Comparison of ENCODE assay signal across 8 mouse cellular contexts in genomic region chr13:67060161-67060785, GRCm38 (mm10). TPM values are rescaled to one million over a fixed set of nuclear protein-coding genes. Genes with fewer than 3 reads are reported as not detected.
DNase-seq lines count a peak whose midpoint lies in the region; ATAC-seq and TF ChIP-seq lines count a peak whose summit lies in the region.

No protein-coding gene starts in this region.

- ATAC-seq in heart, embryonic 13.5 days (ENCODE audit: extremely low read depth, insufficient number of reproducible peaks, low FRiP score, low TSS enrichment): no peak
- peak; percentile 48; the same call in 1 of the 2 replicates for ATAC-seq in forebrain, embryonic 14.5 days
- peak; percentile 20 for ATAC-seq in limb, embryonic 14.5 days (ENCODE audit: low FRiP score, low read depth)
- peak; percentile 68 for ATAC-seq in neural tube, embryonic 12.5 days (ENCODE audit: low FRiP score, low read depth)

- no peaks in the 10 kb centered on the region for H3K27me3 ChIP-seq in heart, embryonic 13.5 days (replicated peaks)
- H3K27me3 ChIP-seq in forebrain, embryonic 14.5 days (replicated peaks; ENCODE audit: control insufficient read depth, insufficient read depth, low read length): no peaks in the 10 kb centered on the region
- no peaks in the 10 kb centered on the region for H3K27me3 ChIP-seq in limb, embryonic 14.5 days (ENCODE audit: control insufficient read depth, insufficient read depth, low read length)
- H3K27me3 ChIP-seq in neural tube, embryonic 12.5 days (replicated peaks): no peaks in the 10 kb centered on the region

- 4% methylated on average over 12 of the region's 12 CpGs for WGBS in heart, embryonic 13.5 days
- WGBS in forebrain, embryonic 14.5 days: 5% methylated on average over 12 of the region's 12 CpGs
- 3% methylated on average over 12 of the region's 12 CpGs for WGBS in limb, embryonic 14.5 days
- 5% methylated on average over 12 of the region's 12 CpGs for WGBS in neural tube, embryonic 12.5 days

- TF ChIP-seq POLR2A in limb, embryonic 14.5 days (IDR thresholded peaks at IDR 0.05; ENCODE audit: borderline replicate concordance, extremely low read depth, insufficient read depth, insufficient read length): no peak

- no peaks in the 10 kb centered on the region for H3K36me3 ChIP-seq in heart, embryonic 13.5 days
- H3K36me3 ChIP-seq in forebrain, embryonic 14.5 days (ENCODE audit: control insufficient read depth, insufficient read depth, low read length): no peaks in the 10 kb centered on the region
- no peaks in the 10 kb centered on the region for H3K36me3 ChIP-seq in limb, embryonic 14.5 days (ENCODE audit: control insufficient read depth, insufficient read depth, low read length)
- H3K36me3 ChIP-seq in neural tube, embryonic 12.5 days: no peaks in the 10 kb centered on the region

- peak overlapping the region; percentile 92 for H3K4me2 ChIP-seq in heart, embryonic 13.5 days
- H3K4me2 ChIP-seq in forebrain, embryonic 14.5 days (ENCODE audit: low read length): peak overlapping the region; percentile 57
- peak overlapping the region; percentile 71 for H3K4me2 ChIP-seq in limb, embryonic 14.5 days (replicated peaks; ENCODE audit: low read depth, low read length, severe bottlenecking)
- peak overlapping the region; percentile 83 for H3K4me2 ChIP-seq in neural tube, embryonic 12.5 days (replicated peaks)

- H3K27ac ChIP-seq in heart, embryonic 13.5 days (replicated peaks): peak overlapping the region; percentile 89
- peak overlapping the region; percentile 74 for H3K27ac ChIP-seq in forebrain, embryonic 14.5 days (ENCODE audit: low read depth, low read length)
- peak overlapping the region; percentile 77 for H3K27ac ChIP-seq in limb, embryonic 14.5 days (replicated peaks; ENCODE audit: low read depth, low read length)
- H3K27ac ChIP-seq in neural tube, embryonic 12.5 days: no peak overlapping the region

- peak overlapping the region; percentile 79 for H3K4me3 ChIP-seq in heart, embryonic 13.5 days
- H3K4me3 ChIP-seq in forebrain, embryonic 14.5 days (ENCODE audit: low read depth, low read length): peak overlapping the region; percentile 62
- H3K4me3 ChIP-seq in limb, embryonic 14.5 days (replicated peaks; ENCODE audit: low read length): peak overlapping the region; percentile 63
- peak overlapping the region; percentile 72 for H3K4me3 ChIP-seq in neural tube, embryonic 12.5 days

- peaks cover 6% of the 10 kb centered on the region for H3K4me1 ChIP-seq in heart, embryonic 13.5 days
- H3K4me1 ChIP-seq in forebrain, embryonic 14.5 days (ENCODE audit: control insufficient read depth, insufficient read depth, low read length): 0 out of 2 replicates have a peak, but pooled peaks cover 6% of the 10 kb centered on the region
- H3K4me1 ChIP-seq in limb, embryonic 14.5 days (ENCODE audit: control insufficient read depth, insufficient read depth, low read length): peaks cover 4% of the 10 kb centered on the region; the same call in 1 of the 2 replicates
- peaks cover 6% of the 10 kb centered on the region for H3K4me1 ChIP-seq in neural tube, embryonic 12.5 days

- peak overlapping the region; percentile 86 for H3K9ac ChIP-seq in heart, embryonic 13.5 days
- H3K9ac ChIP-seq in forebrain, embryonic 14.5 days (ENCODE audit: low read length): peak overlapping the region; percentile 75
- peak overlapping the region; percentile 66 for H3K9ac ChIP-seq in limb, embryonic 14.5 days (ENCODE audit: low read depth, low read length, severe bottlenecking)
- peak overlapping the region; percentile 77 for H3K9ac ChIP-seq in neural tube, embryonic 12.5 days

- no peaks in the 10 kb centered on the region; the same call in 1 of the 2 replicates for H3K9me3 ChIP-seq in heart, embryonic 13.5 days
- peaks cover 14% of the 10 kb centered on the region for H3K9me3 ChIP-seq in forebrain, embryonic 14.5 days (replicated peaks; ENCODE audit: control insufficient read depth, low read length)
- no peaks in the 10 kb centered on the region for H3K9me3 ChIP-seq in limb, embryonic 14.5 days (ENCODE audit: control insufficient read depth, low read length)
- H3K9me3 ChIP-seq in neural tube, embryonic 12.5 days: 0 out of 2 replicates have a peak, but pooled peaks cover 6% of the 10 kb centered on the region

- no peak for DNase-seq in heart, postnatal 4 days
- peak; percentile 79 for DNase-seq in MN1 (ENCODE audit: low spot score)
- DNase-seq in forebrain, embryonic 14.5 days (ENCODE audit: low spot score): no peak
- no peak for DNase-seq in limb, embryonic 14.5 days (ENCODE audit: low spot score)
- DNase-seq in gastrocnemius, postnatal 10 days: no peak
- no peak for DNase-seq in layer of hippocampus, postnatal 10 days (ENCODE audit: low spot score in 2 of 2)

RNA-seq across cellular contexts. Expression of gene Zfp712, which starts 0.7 kb away (rescaled TPM):
- polyA plus RNA-seq in heart, embryonic 13.5 days (2015; fragmentation: Nextera tagmentation; extraction: Ambion mirVana): 2.1 and 2.3 TPM in 2 replicates
- 1 to 10 TPM; 1.4 to 1.6 TPM for total RNA-seq in heart, postnatal 4 days (2021)
- polyA plus RNA-seq in forebrain, embryonic 14.5 days (2014; fragmentation: Nextera tagmentation; extraction: Ambion mirVana): 9.6 and 10.1 TPM in 2 replicates
- polyA plus RNA-seq in limb, embryonic 14.5 days (2012; rRNA removed): 1.7 and 2.0 TPM in 2 replicates
- polyA plus RNA-seq in limb, embryonic 14.5 days (2014; fragmentation: Nextera tagmentation; extraction: Ambion mirVana): 4.9 and 5.2 TPM in 2 replicates
- polyA plus RNA-seq in neural tube, embryonic 12.5 days (2016; fragmentation: Nextera tagmentation; extraction: Ambion mirVana): 4.6 and 5.5 TPM in 2 replicates
- total RNA-seq in gastrocnemius, postnatal 10 days (2021): 1 to 10 TPM in 1 of 2 experiments, under 1 TPM in 1; 0.92 to 1.5 TPM
- 1 to 10 TPM; 5.1 to 5.9 TPM for total RNA-seq in layer of hippocampus, postnatal 10 days (2021)

RNA-seq across cellular contexts. Expression of gene Zfp708, which starts 37.5 kb away (rescaled TPM):
- polyA plus RNA-seq in heart, embryonic 13.5 days (2015; fragmentation: Nextera tagmentation; extraction: Ambion mirVana): 2.8 and 3.0 TPM in 2 replicates
- 1 to 10 TPM in 1 of 2 experiments, under 1 TPM in 1; 0.97 to 2.1 TPM for total RNA-seq in heart, postnatal 4 days (2021)
- 13.7 and 14.2 TPM in 2 replicates for polyA plus RNA-seq in forebrain, embryonic 14.5 days (2014; fragmentation: Nextera tagmentation; extraction: Ambion mirVana)
- polyA plus RNA-seq in limb, embryonic 14.5 days (2012; rRNA removed): 3.0 and 3.9 TPM in 2 replicates
- polyA plus RNA-seq in limb, embryonic 14.5 days (2014; fragmentation: Nextera tagmentation; extraction: Ambion mirVana): 6.3 and 6.4 TPM in 2 replicates
- polyA plus RNA-seq in neural tube, embryonic 12.5 days (2016; fragmentation: Nextera tagmentation; extraction: Ambion mirVana): 7.2 and 7.3 TPM in 2 replicates
- total RNA-seq in gastrocnemius, postnatal 10 days (2021): 1 to 10 TPM; 1.5 to 1.6 TPM
- total RNA-seq in layer of hippocampus, postnatal 10 days (2021): 1 to 10 TPM; 2.9 to 4.1 TPM

RNA-seq across cellular contexts. Expression of gene Gm28557, which starts 48.1 kb away (rescaled TPM):
- 1.2 and 2.2 TPM in 2 replicates for polyA plus RNA-seq in heart, embryonic 13.5 days (2015; fragmentation: Nextera tagmentation; extraction: Ambion mirVana)
- total RNA-seq in heart, postnatal 4 days (2021): 1 to 10 TPM in 1 of 2 experiments, under 1 TPM in 1; 0.79 to 1.4 TPM
- 1.6 and 2.2 TPM in 2 replicates for polyA plus RNA-seq in forebrain, embryonic 14.5 days (2014; fragmentation: Nextera tagmentation; extraction: Ambion mirVana)
- polyA plus RNA-seq in limb, embryonic 14.5 days (2012; rRNA removed): 4.5 and 5.5 TPM in 2 replicates
- 3.8 and 4.3 TPM in 2 replicates for polyA plus RNA-seq in limb, embryonic 14.5 days (2014; fragmentation: Nextera tagmentation; extraction: Ambion mirVana)
- 1.3 and 1.6 TPM in 2 replicates for polyA plus RNA-seq in neural tube, embryonic 12.5 days (2016; fragmentation: Nextera tagmentation; extraction: Ambion mirVana)
- total RNA-seq in gastrocnemius, postnatal 10 days (2021): 1 to 10 TPM; 1.1 to 2.1 TPM
- 1 to 10 TPM; 1.6 to 1.7 TPM for total RNA-seq in layer of hippocampus, postnatal 10 days (2021)

RNA-seq across cellular contexts. Expression of gene Rslcan18, which starts 55.8 kb away (rescaled TPM):
- polyA plus RNA-seq in heart, embryonic 13.5 days (2015; fragmentation: Nextera tagmentation; extraction: Ambion mirVana): 0.11 and 0.60 TPM in 2 replicates
- total RNA-seq in heart, postnatal 4 days (2021): under 1 TPM in 1 of 2 experiments, not detected in 1; 0.21 TPM
- not detected in 2 replicates for polyA plus RNA-seq in forebrain, embryonic 14.5 days (2014; fragmentation: Nextera tagmentation; extraction: Ambion mirVana)
- polyA plus RNA-seq in limb, embryonic 14.5 days (2012; rRNA removed): 0.22 and 0.31 TPM in 2 replicates
- polyA plus RNA-seq in limb, embryonic 14.5 days (2014; fragmentation: Nextera tagmentation; extraction: Ambion mirVana): 0.08 and 0.39 TPM in 2 replicates
- 0.16 and 0.19 TPM in 2 replicates for polyA plus RNA-seq in neural tube, embryonic 12.5 days (2016; fragmentation: Nextera tagmentation; extraction: Ambion mirVana)
- under 1 TPM; 0.38 to 0.56 TPM for total RNA-seq in gastrocnemius, postnatal 10 days (2021)
- total RNA-seq in layer of hippocampus, postnatal 10 days (2021): under 1 TPM; 0.25 to 0.30 TPM
